Mouse (Mus musculus) liver, embryonic 14.5 days (tissue): Measurements from ENCODE around the gene Mogs. TPM values are rescaled to one million over a fixed set of nuclear protein-coding genes. Genes with fewer than 3 reads are reported as not detected.
A peak's percentile ranks its signal among the peaks of the same experiment; 100 is the strongest.

Experiments
- ATAC-seq: fragments of 200-750 bp; cut with Nextera tagmentation; 2 replicates; pipeline ENCODE4 v1.8.0; 2017; ENCODE audit warnings: moderate number of reproducible peaks, mild to moderate bottlenecking, moderate library complexity; ENCODE audit not compliant: insufficient read depth
- DNase-seq, 3 experiments: peaks; one replicate each; pipeline ENCODE4 v3.0.0-alpha.2; 2012 to 2013; ENCODE audit warnings: low read depth in 3 of 3, low spot score in 3 of 3
- H3K27ac ChIP-seq: fragments of 300-500 bp; sonication (generic); 2 replicates; pipeline ENCODE4 v1.5.1; 2014; ENCODE audit warnings: moderate library complexity, mild to moderate bottlenecking, control low read depth, inconsistent platforms
- H3K27me3 ChIP-seq: fragments of 300-500 bp; sonication (generic); 2 replicates; pipeline ENCODE4 v1.6.1; 2014; ENCODE audit warnings: mild to moderate bottlenecking, low read length, moderate library complexity; ENCODE audit not compliant: control insufficient read depth, insufficient read depth
- H3K36me3 ChIP-seq: fragments of 300-500 bp; sonication (generic); replicated peaks from 2 replicates; pipeline ENCODE4 v1.6.1; 2014; ENCODE audit warnings: low read depth; ENCODE audit not compliant: control insufficient read depth, insufficient read depth
- H3K4me1 ChIP-seq, 2 experiments: fragments of 200-500 bp in 1 of 2; fragments of 300-500 bp in 1 of 2; sonication (generic) in 1 of 2; replicated peaks; 2 replicates each; pipeline ENCODE4 v1.6.1; 2012 to 2014; ENCODE audit warnings: antibody characterized with exemption in 1 of 2, inconsistent platforms in 1 of 2, low read length in 1 of 2; ENCODE audit not compliant: control insufficient read depth in 2 of 2, insufficient read depth in 2 of 2
- H3K4me2 ChIP-seq: fragments of 300-500 bp; sonication (generic); 2 replicates; pipeline ENCODE4 v1.6.1; 2014; ENCODE audit warnings: low read depth, mild to moderate bottlenecking, control low read depth, moderate library complexity
- H3K4me3 ChIP-seq, 2 experiments: fragments of 200-500 bp in 1 of 2; fragments of 300-500 bp in 1 of 2; sonication (generic) in 1 of 2; 2 replicates each; pipeline ENCODE4 v1.5.1; 2012 to 2014; ENCODE audit warnings: low read depth in 2 of 2, low read length in 2 of 2, mild to moderate bottlenecking in 2 of 2, control low read depth in 1 of 2, inconsistent platforms in 1 of 2, moderate library complexity in 1 of 2; ENCODE audit not compliant: insufficient read depth in 1 of 2
- H3K9ac ChIP-seq: fragments of 300-500 bp; sonication (generic); replicated peaks from 2 replicates; pipeline ENCODE4 v1.6.1; 2014; ENCODE audit warnings: mild to moderate bottlenecking, control low read depth, moderate library complexity
- H3K9me3 ChIP-seq: fragments of 300-500 bp; sonication (generic); 2 replicates; pipeline ENCODE4 v1.6.1; 2016; ENCODE audit warnings: low read length, mixed read lengths; ENCODE audit not compliant: control insufficient read depth
- CTCF ChIP-seq: IDR thresholded peaks from 2 replicates; pipeline ENCODE4 v1.5.1; 2016; ENCODE audit warnings: antibody characterized with exemption, low read depth, control low read depth
- EP300 ChIP-seq: IDR thresholded peaks from 2 replicates; pipeline ENCODE4 v1.6.1; 2016; ENCODE audit warnings: antibody characterized with exemption, low read depth
- WGBS: fragments of 180-500 bp; shearing (Covaris S2); extraction: QIAGEN DNeasy Blood & Tissue Kit; methylation state at CpG from one replicate; pipeline ENCODE4 v1.1.7; 2014; ENCODE audit not compliant: insufficient replicate concordance; 5-methylcytosine and 5-hydroxymethylcytosine counted together
- polyA plus RNA-seq, 2 experiments: library from polyadenylated mRNA; depleted of rRNA in 1 of 2; stranded (reverse) in 1 of 2; unstranded in 1 of 2; fragments of >200 nt; fragmentation: Nextera tagmentation in 1 of 2; extraction: Ambion mirVana in 1 of 2; gene quantifications; 2 replicates each; pipeline versions ENCODE4 v1.2.1 to v1.2.3; 2012 to 2014

Gene Mogs
- polyA plus RNA-seq, 2 experiments, result 28.2 to 36.9 TPM

DNA sequence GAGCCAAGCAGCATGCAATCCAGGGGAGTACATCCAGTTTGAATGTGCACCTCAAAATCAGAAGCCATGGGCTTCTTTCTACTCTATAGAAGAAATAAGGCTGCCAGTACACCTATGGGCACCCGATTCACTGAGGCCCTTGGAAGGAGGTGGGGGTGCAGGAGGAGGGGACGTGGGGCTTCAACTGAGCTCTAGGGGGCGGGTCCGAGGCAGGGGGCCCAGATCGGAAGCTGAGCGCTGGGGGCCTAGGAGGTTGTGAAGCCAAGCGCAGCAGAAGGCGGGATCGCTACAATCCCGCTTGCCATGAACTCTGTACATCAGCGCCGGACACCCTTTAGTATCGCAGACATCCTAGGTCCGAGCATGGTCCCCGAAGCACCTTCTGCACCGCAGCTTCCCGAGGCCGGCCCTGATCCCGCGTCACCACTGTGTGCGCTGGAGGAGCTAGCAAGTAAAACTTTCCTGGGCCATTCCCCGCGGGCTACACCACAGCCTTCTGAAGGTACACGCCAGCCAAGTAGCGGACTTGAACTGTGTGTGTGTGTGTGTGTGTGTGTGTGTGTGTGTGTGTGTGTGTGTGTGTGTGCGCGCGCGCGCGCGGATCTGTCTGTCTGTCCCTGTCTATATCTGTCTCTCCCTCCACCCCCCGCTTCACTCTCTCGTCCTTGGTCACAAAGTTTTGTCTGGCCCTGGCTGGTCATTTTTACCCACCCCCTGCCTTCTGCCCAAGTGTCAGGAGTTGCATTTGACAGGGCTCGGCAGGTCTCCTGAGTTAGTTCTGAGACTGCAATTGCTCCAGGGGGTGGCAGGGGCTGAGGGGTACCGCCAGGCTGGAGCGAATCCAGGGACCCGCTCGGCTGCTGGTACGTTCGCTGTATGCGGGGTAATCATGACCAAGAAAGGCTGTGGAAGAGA, 28.9 kb upstream of the Mogs start, which contains the start of gene Lbx2:
TSS of gene Lbx2 (plus strand) at position 247 of the 915 bp plus-strand sequence.
- no peak within 1 kb of the TSS for H3K27ac ChIP-seq
- WGBS, result 2% methylated on average over 42 of the region's 42 CpGs
- ATAC-seq (no peak), DNase-seq (no peak)
- no peak within 1 kb of the TSS for H3K9ac ChIP-seq
- no peak for TF ChIP-seq EP300
- no peak for TF ChIP-seq CTCF
- peak within 1 kb of the TSS; percentile 38 for H3K4me2 ChIP-seq
- H3K27me3 ChIP-seq, result peaks cover 63% of the 10 kb centered on the region
- H3K4me3 ChIP-seq, result peak within 1 kb of the TSS in 1 of 2 experiments; percentile 2; a peak in 1 of 4 replicates
- H3K9me3 ChIP-seq, result no peaks in the 10 kb centered on the region
- no peaks in the 10 kb centered on the region for H3K36me3 ChIP-seq
- H3K4me1 ChIP-seq, result no peaks in the 10 kb centered on the region; a peak in 1 of 4 replicates

DNA sequence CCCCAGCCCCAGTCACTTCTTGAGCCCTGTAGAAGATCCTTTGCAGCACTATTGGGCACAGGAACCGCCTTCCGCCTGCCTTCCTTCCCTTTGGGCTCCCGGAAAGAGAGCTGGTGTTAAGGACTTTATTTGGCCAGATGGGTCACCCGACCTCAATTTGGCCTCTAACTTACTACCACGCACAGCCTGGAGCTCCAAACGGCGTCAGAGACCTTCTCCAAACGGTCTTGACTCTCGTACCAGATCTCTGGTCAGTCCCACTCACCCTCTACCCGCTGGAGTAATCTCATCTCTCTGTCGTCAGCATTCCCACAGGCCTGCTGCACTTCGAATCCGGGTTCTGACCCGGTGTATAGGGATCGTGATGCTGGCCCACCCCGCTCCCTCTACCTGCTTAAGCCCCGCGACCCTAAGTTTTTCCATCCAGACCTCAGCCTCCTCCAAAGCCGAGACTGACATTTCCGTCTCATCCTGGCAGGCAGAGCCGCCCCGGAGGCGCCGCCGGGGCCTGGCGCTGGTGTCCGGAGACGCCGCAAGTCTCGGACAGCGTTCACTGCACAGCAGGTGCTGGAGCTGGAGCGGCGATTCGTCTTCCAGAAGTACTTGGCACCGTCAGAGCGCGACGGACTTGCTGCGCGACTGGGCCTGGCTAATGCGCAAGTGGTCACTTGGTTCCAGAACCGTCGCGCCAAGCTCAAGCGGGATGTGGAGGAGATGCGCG, 27.9 kb upstream of the Mogs start:
- TF ChIP-seq EP300 (no peak), CTCF (no peak)
- H3K4me1 ChIP-seq, result no peaks in the 10 kb centered on the region; a peak in 1 of 4 replicates
- 3% methylated on average over 47 of the region's 47 CpGs for WGBS
- no peaks in the 10 kb centered on the region for H3K9me3 ChIP-seq
- no peak overlapping the region for H3K9ac ChIP-seq
- no peak overlapping the region for H3K27ac ChIP-seq
- peak overlapping the region; percentile 16 for H3K4me2 ChIP-seq
- H3K36me3 ChIP-seq, result no peaks in the 10 kb centered on the region
- ATAC-seq (no peak), DNase-seq (no peak)
- 0 out of 4 replicates have a peak overlapping the region, but pooled peaks have one; percentile 2 to 4 for H3K4me3 ChIP-seq
- H3K27me3 ChIP-seq, result peaks cover 63% of the 10 kb centered on the region

DNA sequence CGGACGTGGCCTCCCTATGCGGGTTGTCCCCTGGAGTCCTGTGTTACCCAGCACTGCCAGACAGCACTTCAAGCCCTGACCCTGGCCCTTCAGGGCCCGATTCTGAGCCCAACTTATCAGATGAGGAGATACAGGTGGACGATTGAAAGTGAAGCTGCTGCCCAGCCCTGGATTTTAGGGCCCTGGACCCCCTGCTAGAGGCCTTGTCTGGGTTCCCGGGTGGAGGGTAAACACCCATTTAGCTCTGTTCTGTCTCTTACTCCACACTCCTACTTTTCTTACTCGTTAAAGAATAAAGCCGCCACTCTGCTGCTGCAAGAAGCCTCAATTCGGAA, 27.4 kb upstream of the Mogs start:
- Histone ChIP-seq H3K4me1 (no peaks in the 10 kb centered on the region; a peak in 1 of 4 replicates), H3K9me3 (no peaks in the 10 kb centered on the region), H3K27ac (no peak overlapping the region), H3K4me3 (0 out of 4 replicates have a peak overlapping the region, but pooled peaks of 1 of the 2 experiments have one; percentile 4), H3K36me3 (no peaks in the 10 kb centered on the region), H3K9ac (no peak overlapping the region), H3K4me2 (peak overlapping the region; percentile 16), H3K27me3 (peaks cover 65% of the 10 kb centered on the region)
- DNase-seq (no peak), ATAC-seq (no peak)
- TF ChIP-seq CTCF, result no peak
- TF ChIP-seq EP300, result no peak
- 13% methylated on average over 9 of the region's 9 CpGs for whole genome bisulfite sequencing

DNA sequence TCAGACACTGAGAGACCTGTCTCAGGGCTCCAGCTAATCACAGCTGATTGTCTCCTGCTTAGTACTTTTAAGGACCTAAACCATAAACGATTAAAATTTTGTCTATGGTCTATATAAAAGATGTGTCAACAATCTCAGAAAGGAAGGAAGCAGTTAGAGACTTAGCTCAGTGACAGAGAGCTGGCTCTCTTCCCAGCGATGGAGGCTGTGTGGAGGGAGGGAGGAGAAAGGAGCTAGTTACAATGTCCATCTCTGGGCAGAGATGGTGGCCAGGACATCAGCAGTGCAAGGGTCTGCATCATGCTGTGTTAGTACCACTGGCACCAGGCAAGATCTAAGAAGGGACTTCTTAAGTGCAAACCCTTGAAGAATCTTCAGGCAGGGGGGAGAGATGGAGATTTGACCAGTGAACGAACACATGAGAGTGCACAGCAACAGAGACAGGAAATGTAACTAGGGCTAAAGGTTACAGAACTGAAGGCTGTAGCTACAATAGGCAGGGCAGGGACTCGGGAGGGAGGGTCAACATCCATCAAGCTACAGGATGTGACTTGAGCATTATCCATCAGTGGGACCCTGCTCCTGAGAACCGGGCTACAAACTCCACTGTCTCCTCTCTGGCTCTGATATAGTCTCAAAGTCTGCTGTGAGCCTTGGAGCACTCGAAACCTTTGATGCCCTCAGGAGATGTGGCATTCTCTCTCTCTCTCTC, 22.7 kb upstream of the Mogs start:
- Histone ChIP-seq H3K9ac (no peak overlapping the region), H3K27ac (no peak overlapping the region), H3K4me1 (no peaks in the 10 kb centered on the region; a peak in 1 of 4 replicates), H3K4me3 (no peak overlapping the region), H3K36me3 (no peaks in the 10 kb centered on the region), H3K9me3 (no peaks in the 10 kb centered on the region; the same call in 1 of the 2 replicates), H3K4me2 (no peak overlapping the region), H3K27me3 (peaks cover 24% of the 10 kb centered on the region)
- TF ChIP-seq CTCF, result no peak
- no peak for TF ChIP-seq EP300
- ATAC-seq (no peak), DNase-seq (no peak)
- 13% methylated on average over 6 of the region's 6 CpGs for WGBS
